Mouse (Mus musculus): ENCODE measurements around the gene Xrcc2. TPM values are rescaled to one million over a fixed set of nuclear protein-coding genes. Genes with fewer than 3 reads are reported as not detected.
A peak's percentile ranks its signal among the peaks of the same experiment; 100 is the strongest.

The Xrcc2 gene
- total RNA-seq, 2 experiments from 2014 or later: 5.3 to 6.0 TPM

- no peak for DNase-seq (ENCODE audit: low spot score in 2 of 2)
These were observed 33.7 kb downstream of the Xrcc2 start for GRCm38 (mm10) chr5:25671696-25672520.

GRCm38 (mm10) chr5:25671051-25671450, 34.6 kb downstream of the Xrcc2 start:
- DNase-seq (ENCODE audit: low spot score in 2 of 2): no peak

GRCm38 (mm10) chr5:25668306-25668705, 37.3 kb downstream of the Xrcc2 start:
- no peak for DNase-seq (ENCODE audit: low spot score in 2 of 2)

- DNase-seq (ENCODE audit: low spot score in 2 of 2): no peak
These were observed 38.9 kb downstream of the Xrcc2 start for GRCm38 (mm10) chr5:25666684-25667083.

GRCm38 (mm10) chr5:25666108-25666507, 39.5 kb downstream of the Xrcc2 start:
- no peak for DNase-seq (ENCODE audit: low spot score in 2 of 2)

GRCm38 (mm10) chr5:25665516-25665915, 40.1 kb downstream of the Xrcc2 start:
- DNase-seq (ENCODE audit: low spot score in 2 of 2): no peak

GRCm38 (mm10) chr5:25663165-25663564, 42.5 kb downstream of the Xrcc2 start:
- no peak for DNase-seq (ENCODE audit: low spot score in 2 of 2)

- DNase-seq (ENCODE audit: low spot score in 2 of 2): peak in 1 of 2 experiments; percentile 22
These were observed 51.0 kb downstream of the Xrcc2 start for GRCm38 (mm10) chr5:25654578-25654987.

GRCm38 (mm10) chr5:25653377-25653776, 52.2 kb downstream of the Xrcc2 start:
- no peak for DNase-seq (ENCODE audit: low spot score in 2 of 2)

GRCm38 (mm10) chr5:25652435-25652834, 53.2 kb downstream of the Xrcc2 start:
- no peak for DNase-seq (ENCODE audit: low spot score in 2 of 2)

- DNase-seq (ENCODE audit: low spot score in 2 of 2): no peak
These were observed 59.8 kb downstream of the Xrcc2 start for GRCm38 (mm10) chr5:25645661-25646364.

- no peak for DNase-seq (ENCODE audit: low spot score in 2 of 2)
These were observed 61.1 kb downstream of the Xrcc2 start for GRCm38 (mm10) chr5:25644509-25644908.

- DNase-seq (ENCODE audit: low spot score in 2 of 2): no peak
These were observed 62.9 kb downstream of the Xrcc2 start for GRCm38 (mm10) chr5:25642741-25643140.

Other genes starting within 250 kb of the Xrcc2 start
- 10 to 100 TPM; 50.8 to 50.9 TPM for gene Kmt2c, start 207.0 kb downstream of the Xrcc2 start, total RNA-seq (2021)
- gene Cct8l1, start 189.8 kb downstream of the Xrcc2 start, total RNA-seq (2021): not detected
- gene Actr3b, start 54.2 kb upstream of the Xrcc2 start, total RNA-seq (2021): 1 to 10 TPM in 1 of 2 experiments, under 1 TPM in 1; 0.83 to 1.8 TPM
- not detected for gene Gm21663, start 236.6 kb upstream of the Xrcc2 start, total RNA-seq (2021)
- gene Gm21671, start 248.6 kb upstream of the Xrcc2 start, total RNA-seq (2021): not detected